Mouse (Mus musculus) layer of hippocampus, adult 18-20 months (tissue): ENCODE measurements at regions not wholly inside any gene's neighbourhood (a gene's known extent, or its start where the extent isn't known, plus 50 kb on each side); places are given as distances from the start of the nearest gene placed in this dataset.

Experiments
- DNase-seq, 2 experiments: peaks; one replicate each; pipeline ENCODE4 v3.0.0; 2022; ENCODE audit warnings: low spot score in 2 of 2

DNA sequence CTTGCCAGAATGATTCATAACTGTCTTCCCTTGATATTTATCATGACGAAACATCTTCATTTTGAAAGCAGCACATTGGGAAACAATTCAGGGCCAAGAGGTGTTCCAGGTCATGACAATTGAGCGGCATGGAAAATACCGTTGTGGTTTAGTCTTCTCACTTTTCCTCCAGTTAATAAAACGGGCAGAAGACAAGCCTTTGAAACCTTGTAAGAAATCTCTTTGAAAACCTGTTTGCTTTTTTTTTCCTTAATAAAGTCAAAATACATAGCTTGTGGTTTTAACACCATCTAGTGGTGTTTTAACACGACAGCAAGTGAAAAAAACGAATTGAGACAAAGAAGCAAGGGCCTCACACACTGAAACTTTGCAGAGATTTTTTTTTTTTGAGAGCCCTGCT, 1389.0 kb upstream of the Acvr2a start:
- peak in 1 of 2 experiments; percentile 50 for DNase-seq

DNA sequence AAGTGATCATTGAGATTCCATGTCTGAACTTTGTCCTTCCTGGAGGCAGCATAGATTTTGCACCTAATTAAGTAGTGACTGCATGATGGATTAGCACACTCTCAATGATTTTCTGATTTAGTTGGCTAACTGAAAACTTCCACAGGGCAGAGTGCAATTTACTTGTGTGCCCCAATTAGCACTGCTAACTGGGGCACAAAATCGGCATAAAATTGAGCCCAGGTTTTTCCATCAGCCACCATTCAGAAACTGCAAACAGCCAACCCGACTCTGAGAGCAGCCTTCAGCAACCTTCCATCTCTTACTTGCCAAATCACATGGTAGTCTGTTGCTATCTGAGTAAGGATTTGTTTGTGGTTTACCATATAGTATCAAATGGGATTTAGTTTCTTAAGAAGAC, 1384.1 kb upstream of the Acvr2a start:
- DNase-seq = peak in 1 of 2 experiments; percentile 11

DNA sequence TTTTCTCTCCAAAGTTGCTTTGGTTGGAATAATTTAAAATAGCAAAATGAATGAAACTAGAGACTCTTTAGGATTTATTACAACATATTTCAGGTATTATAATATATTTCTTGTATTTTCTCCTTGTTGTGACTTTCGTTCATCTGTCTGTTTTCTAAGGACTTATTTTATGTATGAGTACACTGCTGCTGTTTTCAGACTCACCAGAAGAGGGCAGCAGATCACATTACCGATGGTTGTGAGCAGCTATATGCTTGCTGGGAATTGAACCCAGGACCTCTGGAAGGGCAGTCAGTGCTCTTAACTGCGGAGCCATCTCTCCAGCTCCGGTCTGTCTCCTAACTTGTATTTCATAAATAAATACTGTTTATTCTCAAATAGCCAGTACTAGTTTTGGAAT, 1347.9 kb upstream of the Acvr2a start:
- DNase-seq = no peak

GRCm38 (mm10) chr2:47491874-47492539, 1321.9 kb upstream of the Acvr2a start:
- DNase-seq = peak; percentile 19 to 32
